Mouse (Mus musculus): ENCODE measurements around the gene Mettl17. TPM values are rescaled to one million over a fixed set of nuclear protein-coding genes. Genes with fewer than 3 reads are reported as not detected.

Mettl17 gene
- polyA plus RNA-seq, 1 experiment from 2014 or later: 58.9 TPM

Small RNAs within 50 kb of the gene (microRNA-seq; reads per million reads assigned to microRNA genes)
- gene Gm27375: not detected

Other genes with a start within 250 kb of the Mettl17 start
- not detected in 2 replicates for gene Gm4181, start 249.2 kb upstream of the Mettl17 start, polyA plus RNA-seq (2014; fragmentation: Nextera tagmentation; extraction: Ambion mirVana)
- not detected in 2 replicates for gene Gm17079, start 189.4 kb upstream of the Mettl17 start, polyA plus RNA-seq (2014; fragmentation: Nextera tagmentation; extraction: Ambion mirVana)
- gene Gm5800, start 167.7 kb upstream of the Mettl17 start, polyA plus RNA-seq (2014; fragmentation: Nextera tagmentation; extraction: Ambion mirVana): not detected in 2 replicates
- gene Ang4, start 111.3 kb upstream of the Mettl17 start, polyA plus RNA-seq (2014; fragmentation: Nextera tagmentation; extraction: Ambion mirVana): not detected in 2 replicates
- gene AY358078, start 84.8 kb upstream of the Mettl17 start, polyA plus RNA-seq (2014; fragmentation: Nextera tagmentation; extraction: Ambion mirVana): not detected in 2 replicates
- not detected in 2 replicates for gene Ear6, start 31.1 kb upstream of the Mettl17 start, polyA plus RNA-seq (2014; fragmentation: Nextera tagmentation; extraction: Ambion mirVana)
- gene Slc39a2, start 8.0 kb downstream of the Mettl17 start, polyA plus RNA-seq (2014; fragmentation: Nextera tagmentation; extraction: Ambion mirVana): 0.23 and 0.40 TPM in 2 replicates
- 8.2 and 10.4 TPM in 2 replicates for gene Ndrg2, start 29.3 kb downstream of the Mettl17 start, polyA plus RNA-seq (2014; fragmentation: Nextera tagmentation; extraction: Ambion mirVana)
- gene Tppp2, start 33.6 kb downstream of the Mettl17 start, polyA plus RNA-seq (2014; fragmentation: Nextera tagmentation; extraction: Ambion mirVana): not detected in 2 replicates
- not detected in 2 replicates for gene Rnase13, start 37.9 kb downstream of the Mettl17 start, polyA plus RNA-seq (2014; fragmentation: Nextera tagmentation; extraction: Ambion mirVana)
- gene Arhgef40, start 99.9 kb downstream of the Mettl17 start, polyA plus RNA-seq (2014; fragmentation: Nextera tagmentation; extraction: Ambion mirVana): 76.7 and 77.2 TPM in 2 replicates
- 0.61 and 1.6 TPM in 2 replicates for gene Tmem253, start 130.8 kb downstream of the Mettl17 start, polyA plus RNA-seq (2014; fragmentation: Nextera tagmentation; extraction: Ambion mirVana)
- 70.6 and 83.3 TPM in 2 replicates for gene Zfp219, start 135.9 kb downstream of the Mettl17 start, polyA plus RNA-seq (2014; fragmentation: Nextera tagmentation; extraction: Ambion mirVana)
- not detected in 2 replicates for gene Olfr221, start 157.6 kb downstream of the Mettl17 start, polyA plus RNA-seq (2014; fragmentation: Nextera tagmentation; extraction: Ambion mirVana)
- gene Hnrnpc, start 219.2 kb downstream of the Mettl17 start, polyA plus RNA-seq (2014; fragmentation: Nextera tagmentation; extraction: Ambion mirVana): 901 and 908 TPM in 2 replicates
- 96.8 and 101 TPM in 2 replicates for gene Rpgrip1, start 225.9 kb downstream of the Mettl17 start, polyA plus RNA-seq (2014; fragmentation: Nextera tagmentation; extraction: Ambion mirVana)

Measured in neural tube, embryonic 11.5 days (tissue).